Mouse (Mus musculus): ENCODE data around the gene Fchsd2.
A peak's percentile ranks its signal among the peaks of the same experiment; 100 is the strongest.

Fchsd2 gene

DNA sequence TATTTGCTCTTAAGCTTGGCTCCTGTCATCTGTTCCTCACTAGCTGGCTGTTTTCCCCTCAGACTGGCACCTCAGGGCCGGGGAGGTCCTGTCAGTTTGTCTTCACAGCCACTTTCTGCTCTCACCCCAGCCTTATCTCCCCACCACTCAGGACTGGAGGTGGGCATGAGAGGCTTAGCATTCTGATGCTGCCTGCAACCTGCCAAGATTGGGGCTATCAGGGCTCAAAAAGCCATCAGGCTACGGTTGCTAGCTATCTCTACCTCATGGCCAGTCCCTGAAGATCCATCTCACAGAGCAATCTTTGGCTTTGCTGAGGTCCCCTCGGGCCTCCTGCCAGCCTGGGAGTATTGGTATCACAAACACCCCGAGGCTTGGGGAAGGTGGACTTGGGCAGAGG, 226.2 kb downstream of the Fchsd2 start:
- DNase-seq (ENCODE audit: low spot score): no peak

DNA sequence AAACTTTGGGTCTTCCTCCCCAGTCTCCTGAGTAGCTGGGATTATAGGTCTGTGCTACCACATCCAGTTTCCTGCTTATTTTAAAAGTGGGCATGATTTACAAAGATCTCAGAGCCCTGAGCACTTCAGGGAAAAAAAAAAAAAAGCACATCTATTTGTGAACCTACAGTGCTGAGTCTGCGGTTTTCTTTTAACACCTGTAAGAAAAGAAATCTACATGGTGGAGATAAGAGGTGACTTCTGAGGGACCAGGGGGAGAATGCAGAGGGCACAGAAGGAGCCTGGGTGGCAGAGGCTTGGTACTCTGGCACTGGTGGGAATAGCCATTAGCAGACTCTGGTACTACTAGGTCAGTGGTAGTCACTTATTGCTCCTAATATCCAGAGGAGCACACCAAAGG, 227.1 kb downstream of the Fchsd2 start:
- DNase-seq (ENCODE audit: low spot score): no peak

DNA sequence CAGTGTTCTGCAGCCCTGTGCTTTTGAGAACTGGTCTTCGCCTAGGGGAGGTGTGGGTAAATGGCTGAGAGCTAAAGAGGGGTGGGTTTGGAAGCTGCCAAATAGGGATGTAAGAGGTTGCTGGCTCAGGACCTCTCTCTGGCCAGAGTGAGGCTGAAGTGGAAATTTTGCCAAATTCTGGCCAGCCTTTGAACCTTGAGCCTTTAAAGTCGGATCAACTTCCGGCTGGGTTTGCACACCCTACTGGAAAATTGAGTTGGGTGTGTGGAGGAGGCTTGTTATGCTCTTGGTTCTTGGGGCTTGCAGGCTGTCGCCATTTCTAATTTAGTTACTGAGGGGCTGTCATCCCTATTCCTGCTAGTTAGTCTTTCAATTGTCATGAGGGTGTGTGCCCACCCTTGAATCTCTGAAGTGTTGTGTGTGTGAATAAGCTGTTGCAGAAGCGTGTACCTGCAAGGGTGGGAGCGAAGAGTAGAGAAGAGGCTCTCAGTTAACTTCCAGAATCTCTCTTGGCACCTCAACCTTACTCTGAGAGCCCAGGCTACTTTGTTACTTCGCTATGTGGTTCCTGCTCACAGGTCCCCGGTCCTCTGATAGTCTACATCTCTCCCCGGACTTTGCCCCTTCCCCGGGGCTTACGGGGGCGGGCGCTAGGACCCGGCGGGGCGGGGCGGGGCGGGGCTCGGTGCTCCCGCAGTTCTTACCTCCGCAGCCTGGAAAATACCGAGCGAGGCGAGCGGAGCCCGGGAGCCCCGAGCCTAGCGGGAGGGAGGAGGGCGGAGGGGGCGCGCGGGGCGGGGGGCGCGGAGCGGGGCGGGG, 227.9 kb downstream of the Fchsd2 start:
- peak; percentile 58 for DNase-seq (ENCODE audit: low spot score)

DNA sequence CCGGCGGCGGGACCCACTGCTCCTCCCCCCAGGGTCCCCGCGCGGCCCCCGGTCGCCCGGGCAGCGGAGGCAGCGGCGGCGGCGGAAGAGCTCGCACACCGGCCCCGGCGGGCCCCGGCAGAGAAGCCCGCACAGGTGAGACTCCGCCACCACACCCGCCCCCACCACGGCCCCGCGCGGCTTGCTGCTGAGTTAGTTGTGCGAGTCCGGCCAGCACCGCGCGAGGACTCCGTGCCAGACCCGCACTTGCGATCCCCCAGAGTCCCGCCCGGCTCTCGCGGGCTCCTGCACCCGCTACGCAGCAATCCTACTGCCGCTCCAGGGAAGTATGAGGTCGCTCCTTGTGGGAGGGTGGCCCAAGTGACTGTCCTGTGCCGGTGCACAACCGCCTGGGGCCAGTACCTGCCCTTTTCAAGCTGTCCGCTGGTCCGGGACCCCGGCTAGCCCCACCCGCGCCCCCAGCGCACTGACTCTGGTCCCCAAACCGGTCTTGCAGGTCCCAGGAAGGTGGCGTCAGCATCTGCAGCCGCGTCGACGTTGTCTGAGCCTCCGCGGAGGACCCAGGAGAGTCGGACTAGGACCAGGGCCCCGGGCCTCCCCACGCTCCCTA, 228.7 kb downstream of the Fchsd2 start:
- DNase-seq (ENCODE audit: low spot score): peak; percentile 67

DNA sequence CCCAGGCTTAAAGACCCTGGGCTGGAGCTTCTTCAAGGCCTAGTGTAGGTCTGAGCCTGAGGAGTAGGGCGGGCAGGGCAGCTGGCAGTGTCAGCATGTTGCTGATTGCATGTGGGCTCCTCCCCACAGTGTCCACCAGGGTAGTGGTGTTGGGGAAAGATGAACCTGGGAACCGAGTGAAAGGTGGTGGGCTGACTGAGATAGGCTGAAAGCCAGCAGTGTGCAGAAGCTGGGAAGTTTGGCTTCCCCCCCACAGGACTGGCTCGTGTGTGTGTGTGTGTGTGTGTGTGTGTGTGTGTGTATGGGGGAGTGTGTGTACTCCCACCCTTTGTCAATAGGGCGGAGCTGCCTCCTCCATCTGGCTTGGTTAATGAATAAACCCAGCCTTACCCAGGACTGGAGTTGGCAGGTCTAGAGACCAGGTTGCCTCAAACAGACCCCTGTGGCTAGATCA, 230.5 kb downstream of the Fchsd2 start:
- DNase-seq (ENCODE audit: low spot score): peak; percentile 57

DNA sequence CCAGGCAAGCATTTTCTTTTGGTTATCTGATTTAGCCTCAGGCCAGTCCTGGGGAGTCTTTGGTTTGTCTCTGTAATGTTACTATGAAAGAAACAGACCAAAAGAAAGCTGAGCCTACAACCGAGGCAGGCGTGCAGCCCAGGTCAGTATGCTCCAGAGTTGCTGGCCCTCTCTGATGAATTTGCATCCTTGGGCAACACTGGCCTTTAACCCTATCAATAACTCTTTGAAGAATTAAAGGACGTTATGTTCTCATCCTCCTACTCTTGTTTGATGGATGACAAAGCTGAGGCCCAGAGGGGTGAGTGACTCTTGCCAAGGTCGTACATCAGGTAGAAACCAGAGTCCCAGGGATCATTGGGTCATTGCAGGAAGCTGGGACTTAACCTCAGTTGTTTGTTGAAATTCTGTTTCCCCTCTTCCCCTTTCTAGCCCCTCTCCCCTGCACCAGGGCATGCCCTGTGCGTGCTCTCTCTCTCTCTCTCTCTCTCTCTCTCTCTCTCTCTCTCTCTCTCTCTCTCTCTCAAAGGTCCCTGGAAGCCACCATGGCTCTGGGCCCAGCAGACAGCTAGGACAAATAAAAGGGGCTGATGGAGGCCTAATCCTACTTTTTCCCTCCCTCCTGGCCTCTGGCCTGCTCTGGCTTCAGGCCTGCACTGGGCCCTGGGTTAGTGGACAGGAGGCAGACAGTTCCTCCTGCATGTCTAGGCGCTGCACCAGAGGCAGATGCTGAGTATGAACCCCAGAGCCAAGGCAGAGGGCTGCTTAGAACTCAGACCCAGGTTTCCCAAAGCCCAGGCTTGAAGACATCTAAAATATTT, 231.7 kb downstream of the Fchsd2 start:
- peak; percentile 55 for DNase-seq (ENCODE audit: low spot score)

DNA sequence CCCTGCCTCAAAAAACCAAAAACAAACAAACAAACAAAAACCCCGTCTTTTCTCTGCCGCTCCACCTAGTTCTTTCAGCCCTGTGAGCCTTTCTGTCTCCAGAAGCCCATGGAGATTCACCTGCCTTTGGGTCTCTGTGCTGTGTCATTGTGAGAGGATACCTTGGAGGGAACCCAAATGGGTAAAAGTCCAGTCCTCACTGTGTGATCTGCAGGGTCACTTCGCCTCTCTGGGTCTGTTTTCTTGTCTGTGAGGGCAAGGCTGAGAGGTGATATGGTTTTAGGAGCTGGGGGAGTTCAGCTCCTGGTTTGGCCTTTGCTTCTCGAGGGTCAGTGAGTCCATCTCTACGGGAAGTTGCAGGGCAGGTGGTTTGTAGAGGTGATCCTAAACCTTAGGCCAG, 233.3 kb downstream of the Fchsd2 start:
- DNase-seq (ENCODE audit: low spot score): no peak

DNA sequence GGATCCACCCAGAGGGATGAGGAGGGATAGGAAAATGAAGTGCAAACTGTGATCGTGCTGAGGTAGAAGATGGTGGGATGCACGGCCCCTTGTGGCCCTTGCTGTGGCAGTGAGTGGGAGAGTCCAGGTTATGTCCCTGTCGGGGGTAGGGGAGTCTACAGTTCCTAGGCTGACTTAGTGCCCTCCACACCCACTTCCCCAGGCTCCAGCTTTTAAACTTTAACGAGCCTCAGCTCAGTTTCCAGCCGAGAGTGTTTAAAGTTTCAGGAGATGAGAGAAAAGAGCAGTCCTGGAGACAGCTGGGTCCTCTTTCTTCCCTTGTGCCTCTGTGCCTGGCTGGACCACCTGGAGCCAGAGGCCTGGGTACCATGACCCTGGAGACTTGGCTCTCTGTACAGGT, 234.6 kb downstream of the Fchsd2 start:
- no peak for DNase-seq (ENCODE audit: low spot score)

DNA sequence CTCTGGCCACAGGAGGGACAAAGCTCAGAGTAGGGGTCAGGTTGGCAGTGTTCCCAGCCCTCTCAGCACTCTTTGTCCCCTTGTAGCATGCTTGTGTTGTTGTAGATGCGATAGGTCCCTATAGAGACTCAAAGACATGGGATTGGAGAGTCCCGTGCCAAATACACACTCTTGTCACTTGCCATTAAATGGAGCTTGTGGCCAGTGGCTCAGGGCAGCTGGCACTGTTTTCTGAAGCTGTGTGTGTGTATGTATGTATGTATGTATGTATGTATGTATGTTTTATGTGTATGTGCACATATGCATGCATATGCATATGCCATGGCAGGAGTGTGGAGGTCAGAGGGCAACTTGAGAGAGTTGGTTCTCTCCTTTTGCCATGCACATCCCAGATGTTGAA, 235.1 kb downstream of the Fchsd2 start:
- DNase-seq (ENCODE audit: low spot score): no peak

DNA sequence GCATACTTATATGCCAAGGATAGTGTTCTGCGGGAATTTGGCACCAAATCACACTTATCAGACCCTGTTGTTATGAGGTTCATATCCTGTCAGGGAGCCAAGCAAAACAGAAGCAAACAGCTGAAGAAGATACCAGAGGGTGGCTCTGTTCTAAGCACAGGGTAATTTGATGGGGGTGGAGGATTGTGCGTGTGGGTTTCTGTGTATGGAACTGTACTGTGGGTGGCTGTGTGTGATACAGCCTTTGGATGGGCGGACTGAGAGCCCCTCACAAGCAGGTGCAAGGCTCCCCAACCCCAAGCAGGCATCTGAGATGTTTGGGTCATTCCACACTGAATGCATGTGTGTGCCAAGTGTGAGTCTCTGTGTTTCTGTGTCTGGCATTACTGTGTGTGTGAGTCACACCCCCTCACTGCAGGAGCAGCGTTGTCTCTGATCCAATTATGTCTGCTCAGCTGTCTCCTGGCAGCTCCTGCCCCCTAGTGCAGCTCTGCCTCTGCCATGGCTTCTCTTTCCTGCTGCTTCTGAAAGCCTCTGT, 236.0 kb downstream of the Fchsd2 start:
- DNase-seq (ENCODE audit: low spot score): no peak

DNA sequence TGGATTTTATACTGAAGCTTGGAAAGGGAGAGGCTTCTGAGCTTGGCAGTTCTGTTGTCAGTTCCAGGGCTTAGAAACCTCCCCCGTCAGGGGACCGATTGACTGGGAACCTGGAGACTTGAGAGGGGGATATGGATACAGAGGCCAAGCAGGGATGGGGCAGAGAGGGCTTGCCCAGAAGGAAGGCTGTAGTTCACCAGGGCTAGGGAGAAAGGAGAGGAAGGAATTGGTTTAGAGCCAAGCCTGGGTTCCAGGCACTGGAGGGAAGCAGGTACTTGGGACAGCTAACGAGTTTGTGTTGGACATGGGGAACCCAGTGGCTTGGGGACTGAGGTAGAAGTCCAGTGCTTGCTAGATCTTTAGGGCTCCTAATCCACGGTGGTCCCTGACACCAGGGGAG, 236.9 kb downstream of the Fchsd2 start:
- no peak for DNase-seq (ENCODE audit: low spot score)

DNA sequence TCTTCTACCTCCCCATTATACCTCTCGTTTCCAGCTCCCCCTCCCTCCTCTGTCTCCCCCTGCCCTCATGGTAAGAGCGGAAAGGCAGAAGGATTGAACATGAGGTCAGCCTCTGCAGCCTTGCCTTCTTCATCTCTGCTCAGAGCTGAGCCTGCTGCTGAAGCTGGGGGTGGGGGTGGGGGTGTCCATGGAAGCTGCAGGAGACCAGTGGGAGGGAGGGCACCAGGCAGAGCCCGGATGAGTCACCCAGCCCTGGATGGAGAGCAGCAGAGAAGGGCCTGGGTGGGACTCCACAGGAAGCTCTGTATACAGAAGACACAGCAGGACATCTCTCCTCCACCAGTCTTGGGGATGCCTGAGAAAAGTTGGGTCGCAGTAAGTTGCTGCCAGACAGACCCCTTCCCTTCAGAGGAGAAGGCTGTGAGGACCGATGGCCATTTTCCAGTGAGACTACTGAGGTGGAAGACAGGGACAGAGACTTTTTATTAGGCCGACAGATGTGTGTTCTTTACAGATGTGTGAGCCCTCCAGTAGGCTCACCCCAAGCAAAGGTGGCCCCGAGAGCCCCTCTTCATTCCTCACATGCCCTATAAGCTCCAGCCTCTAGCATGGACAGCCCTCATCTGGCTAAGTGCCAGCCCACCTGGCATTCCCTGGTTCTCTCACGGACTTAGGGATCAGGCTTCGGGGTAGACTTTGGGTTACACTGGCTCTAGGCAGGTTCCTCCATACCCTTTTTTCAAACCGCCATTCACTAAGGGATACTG, 237.6 kb downstream of the Fchsd2 start:
- DNase-seq (ENCODE audit: low spot score): no peak

DNA sequence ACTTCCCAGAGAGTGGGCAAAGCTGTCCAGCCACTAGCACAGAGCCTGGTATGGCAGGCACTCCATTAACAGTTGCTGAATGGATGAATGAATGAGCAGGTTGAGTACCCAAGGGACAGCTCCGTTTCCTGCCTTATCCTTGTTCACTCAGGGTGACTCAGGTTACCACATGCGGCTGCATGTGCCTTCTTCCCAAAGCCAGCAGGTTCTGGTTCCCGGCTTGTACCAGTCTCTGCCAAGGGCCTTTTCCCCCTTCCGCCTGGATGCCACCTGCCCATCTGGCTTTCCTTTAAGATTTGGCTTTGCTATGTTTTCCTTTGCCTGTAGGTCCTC, 238.1 kb downstream of the Fchsd2 start:
- no peak for DNase-seq (ENCODE audit: low spot score)

DNA sequence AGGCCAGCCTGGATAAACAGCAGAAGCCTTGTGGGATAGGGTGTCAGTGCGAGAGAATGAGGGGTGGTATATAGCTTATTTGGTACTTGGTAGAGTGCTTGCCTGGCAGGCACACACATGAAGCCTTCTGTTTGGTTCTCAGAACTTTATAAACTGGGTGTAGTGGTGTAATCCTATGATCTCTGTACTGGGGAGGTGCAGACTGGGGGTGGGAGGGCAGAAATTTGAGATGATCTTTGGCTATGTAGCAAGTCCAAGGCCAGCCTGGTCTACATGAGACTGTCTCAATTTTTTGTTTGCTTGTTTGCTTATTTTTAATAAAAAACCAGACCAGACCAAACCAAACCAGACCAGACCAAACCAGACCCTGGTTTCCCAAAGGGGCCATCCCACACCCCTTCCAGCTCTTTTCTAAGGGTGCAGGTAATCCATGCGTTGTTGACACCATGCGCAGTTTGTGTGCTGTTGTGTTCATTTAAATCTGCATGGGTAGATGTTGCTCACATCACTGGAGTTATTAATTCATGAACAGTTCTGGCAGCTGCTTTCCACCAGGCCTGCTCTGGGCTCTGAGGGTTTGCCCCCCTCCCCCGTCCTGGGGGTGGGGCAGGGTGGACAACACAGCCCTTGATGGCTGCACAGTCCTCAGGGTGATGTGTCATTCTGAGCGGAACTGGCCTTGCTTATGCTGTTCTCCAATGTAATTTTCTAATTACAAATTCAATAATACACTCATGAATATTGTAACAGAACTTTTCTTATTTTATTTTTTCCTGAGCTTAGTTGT, 239.6 kb downstream of the Fchsd2 start:
- DNase-seq (ENCODE audit: low spot score): no peak
